Mouse (Mus musculus) stomach, embryonic 16.5 days (tissue): Measurements from ENCODE around the gene Rbm20. TPM values are rescaled to one million over a fixed set of nuclear protein-coding genes. Genes with fewer than 3 reads are reported as not detected.

Source experiments
- ATAC-seq: fragments of 200-750 bp; cut with Nextera tagmentation; 2 replicates; pipeline ENCODE4 v1.8.0; 2017; ENCODE audit warnings: moderate number of reproducible peaks, moderate TSS enrichment; ENCODE audit not compliant: insufficient read depth, low FRiP score
- H3K27ac ChIP-seq: fragments of 300-500 bp; sonication (generic); 2 replicates; pipeline ENCODE4 v1.5.1; 2014; ENCODE audit warnings: low read length
- H3K27me3 ChIP-seq: fragments of 300-500 bp; sonication (generic); 2 replicates; pipeline ENCODE4 v1.6.1; 2014; ENCODE audit warnings: low read length, control low read depth, mixed read lengths; ENCODE audit not compliant: control insufficient read depth, insufficient read depth
- H3K36me3 ChIP-seq: fragments of 300-500 bp; sonication (generic); 2 replicates; pipeline ENCODE4 v1.6.1; 2014; ENCODE audit warnings: low read length; ENCODE audit not compliant: control insufficient read depth, insufficient read depth
- H3K4me1 ChIP-seq: fragments of 300-500 bp; sonication (generic); 2 replicates; pipeline ENCODE4 v1.6.1; 2014; ENCODE audit warnings: low read length, control low read depth, mixed read lengths; ENCODE audit not compliant: control insufficient read depth, insufficient read depth
- H3K4me2 ChIP-seq: fragments of 300-500 bp; sonication (generic); 2 replicates; pipeline ENCODE4 v1.6.1; 2014; ENCODE audit warnings: low read depth, low read length, mixed read lengths
- H3K4me3 ChIP-seq: fragments of 300-500 bp; sonication (generic); replicated peaks from 2 replicates; pipeline ENCODE4 v1.5.1; 2014; ENCODE audit warnings: mild to moderate bottlenecking, low read length
- H3K9ac ChIP-seq: fragments of 300-500 bp; sonication (generic); 2 replicates; pipeline ENCODE4 v1.6.1; 2014; ENCODE audit warnings: low read length
- H3K9me3 ChIP-seq: fragments of 300-500 bp; sonication (generic); replicated peaks from 2 replicates; pipeline ENCODE4 v1.6.1; 2016; ENCODE audit warnings: low read length, control low read depth; ENCODE audit not compliant: control insufficient read depth
- WGBS: fragments of 180-500 bp; shearing (Covaris S2); extraction: QIAGEN DNeasy Blood & Tissue Kit; methylation state at CpG from one replicate; pipeline ENCODE4 v1.1.7; 2014; 5-methylcytosine and 5-hydroxymethylcytosine counted together
- polyA plus RNA-seq: library from polyadenylated mRNA; unstranded; fragments of >200 nt; fragmentation: Nextera tagmentation; extraction: Ambion mirVana; gene quantifications from 2 replicates; pipeline ENCODE4 v1.2.1, GENCODE M21; 2015

Rbm20 gene
- polyA plus RNA-seq, 1 experiment from 2014 or later, result 1.4 TPM

DNA sequence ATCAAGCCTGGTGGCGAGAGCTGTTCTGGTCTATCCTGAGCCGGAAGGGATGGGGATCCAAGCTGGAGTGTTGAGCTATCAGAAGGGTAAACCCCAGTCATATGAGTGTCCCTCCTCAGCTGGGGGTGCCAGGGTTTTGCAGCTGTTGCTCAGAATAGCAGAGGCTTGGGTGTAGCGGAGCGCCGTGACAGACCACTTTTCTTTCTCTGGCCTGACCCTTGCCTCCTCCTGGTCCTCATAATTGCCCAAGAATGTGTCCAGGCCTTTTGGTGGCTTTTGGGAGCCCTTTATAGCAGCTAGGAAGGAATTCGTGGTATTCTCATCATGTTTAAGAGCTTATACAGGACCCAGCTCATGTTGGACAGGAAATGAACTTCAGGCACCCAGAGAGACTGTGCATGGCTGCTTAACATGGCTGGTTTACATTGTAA, 61.6 kb downstream of the Rbm20 start:
- Histone ChIP-seq H3K27me3 (no peaks in the 10 kb centered on the region), H3K27ac (no peak overlapping the region), H3K4me3 (no peak overlapping the region), H3K9me3 (no peaks in the 10 kb centered on the region), H3K4me2 (no peak overlapping the region), H3K4me1 (no peaks in the 10 kb centered on the region), H3K9ac (no peak overlapping the region), H3K36me3 (no peaks in the 10 kb centered on the region)
- ATAC-seq, result no peak
- 69% methylated on average over 6 of the region's 6 CpGs for WGBS

DNA sequence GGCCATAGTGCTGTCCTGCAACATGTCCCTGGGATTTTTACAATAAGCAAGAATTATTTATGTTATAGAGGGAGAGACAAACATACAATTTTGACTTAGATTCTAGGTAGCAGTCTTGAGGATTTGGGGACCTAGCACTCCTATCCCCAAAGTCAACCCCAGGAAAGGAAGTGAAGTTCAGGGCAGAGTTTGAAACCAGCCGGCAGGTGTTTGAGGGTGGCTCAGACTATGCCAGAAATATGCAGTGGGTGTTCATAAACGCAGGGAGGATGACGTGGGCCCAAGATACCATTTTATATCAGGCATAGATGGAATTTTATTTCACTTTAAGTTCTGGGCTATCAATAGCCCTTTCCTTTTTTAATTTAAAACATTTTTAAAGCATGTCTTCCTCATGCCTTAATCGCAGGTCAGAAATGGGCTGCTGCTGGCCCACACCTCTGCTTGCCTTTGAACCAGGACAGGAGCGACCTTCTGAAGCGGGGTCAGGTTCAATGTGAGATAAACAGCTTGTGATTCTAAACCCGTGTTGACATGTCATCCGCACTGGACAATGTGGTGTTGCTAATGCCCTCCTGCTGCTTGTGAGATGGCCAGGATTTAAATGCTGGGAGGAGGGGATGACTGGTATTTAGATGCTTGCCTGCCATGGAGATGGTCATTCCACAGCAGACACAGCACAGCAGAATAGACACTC, 62.6 kb downstream of the Rbm20 start:
- 73% methylated on average over 8 of the region's 8 CpGs for WGBS
- H3K9ac ChIP-seq, result no peak overlapping the region
- H3K4me3 ChIP-seq, result no peak overlapping the region
- H3K27me3 ChIP-seq, result no peaks in the 10 kb centered on the region
- H3K4me2 ChIP-seq, result no peak overlapping the region
- no peak for ATAC-seq
- no peaks in the 10 kb centered on the region for H3K36me3 ChIP-seq
- no peak overlapping the region for H3K27ac ChIP-seq
- H3K4me1 ChIP-seq, result no peaks in the 10 kb centered on the region
- H3K9me3 ChIP-seq, result no peaks in the 10 kb centered on the region

DNA sequence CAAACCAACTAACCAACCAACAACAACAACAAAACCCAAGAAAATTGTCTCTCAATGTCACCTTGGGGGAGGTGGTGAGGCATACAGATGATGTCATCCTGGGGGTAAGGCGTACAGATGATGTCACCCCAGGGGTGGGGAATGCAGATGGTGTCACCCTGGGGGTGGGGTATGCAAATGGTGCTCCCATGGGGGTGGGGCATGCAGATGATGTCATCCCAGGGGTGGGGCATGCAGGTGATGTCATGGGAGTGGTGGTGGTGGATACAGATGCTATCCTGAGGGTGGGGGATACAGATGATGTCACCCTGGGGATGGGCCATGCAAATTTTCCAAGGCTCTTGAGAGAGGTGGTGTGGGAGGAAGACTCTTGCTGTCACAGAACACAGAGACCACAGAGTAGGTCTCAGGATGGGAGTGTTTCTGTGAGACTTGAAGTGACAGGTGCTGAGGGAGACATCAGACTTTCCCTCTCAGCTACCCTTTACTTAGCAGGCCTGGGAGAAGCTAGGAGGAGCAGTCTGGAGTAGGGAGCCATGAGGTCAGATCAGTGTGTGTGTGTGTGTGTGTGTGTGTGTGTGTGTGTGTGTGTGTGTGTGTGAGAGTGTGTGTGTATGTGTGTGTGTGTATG, 63.8 kb downstream of the Rbm20 start:
- no peak overlapping the region for H3K4me2 ChIP-seq
- no peak overlapping the region for H3K4me3 ChIP-seq
- no peak; the same call in 1 of the 2 replicates for ATAC-seq
- H3K9me3 ChIP-seq, result no peaks in the 10 kb centered on the region
- 88% methylated on average over 1 of the region's 1 CpGs for WGBS
- no peaks in the 10 kb centered on the region for H3K27me3 ChIP-seq
- no peaks in the 10 kb centered on the region for H3K4me1 ChIP-seq
- no peaks in the 10 kb centered on the region for H3K36me3 ChIP-seq
- H3K27ac ChIP-seq, result no peak overlapping the region
- no peak overlapping the region for H3K9ac ChIP-seq

DNA sequence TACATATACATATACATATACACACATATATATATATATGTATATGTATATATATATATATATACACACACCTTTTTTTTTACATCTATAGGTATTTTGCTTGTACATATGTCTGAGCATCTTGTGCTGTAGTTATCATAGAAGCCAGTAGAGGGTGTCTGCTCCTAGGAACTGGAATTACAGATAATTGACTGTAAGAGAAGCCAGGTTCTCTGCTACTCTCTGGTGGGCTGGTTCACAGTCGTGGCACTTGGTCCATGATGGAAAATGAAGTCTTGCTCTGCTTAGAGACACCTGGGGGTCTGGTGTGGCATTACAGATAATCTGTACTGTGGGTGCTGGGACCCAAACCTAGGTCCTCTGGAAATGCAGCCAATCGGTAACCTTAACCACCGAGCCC, 64.8 kb downstream of the Rbm20 start:
- ATAC-seq, result no peak
- no peak overlapping the region for H3K27ac ChIP-seq
- WGBS, result 68% methylated on average over 3 of the region's 3 CpGs
- no peak overlapping the region for H3K4me3 ChIP-seq
- no peaks in the 10 kb centered on the region for H3K9me3 ChIP-seq
- no peaks in the 10 kb centered on the region for H3K27me3 ChIP-seq
- no peaks in the 10 kb centered on the region for H3K4me1 ChIP-seq
- H3K36me3 ChIP-seq, result no peaks in the 10 kb centered on the region
- no peak overlapping the region for H3K9ac ChIP-seq
- no peak overlapping the region for H3K4me2 ChIP-seq

DNA sequence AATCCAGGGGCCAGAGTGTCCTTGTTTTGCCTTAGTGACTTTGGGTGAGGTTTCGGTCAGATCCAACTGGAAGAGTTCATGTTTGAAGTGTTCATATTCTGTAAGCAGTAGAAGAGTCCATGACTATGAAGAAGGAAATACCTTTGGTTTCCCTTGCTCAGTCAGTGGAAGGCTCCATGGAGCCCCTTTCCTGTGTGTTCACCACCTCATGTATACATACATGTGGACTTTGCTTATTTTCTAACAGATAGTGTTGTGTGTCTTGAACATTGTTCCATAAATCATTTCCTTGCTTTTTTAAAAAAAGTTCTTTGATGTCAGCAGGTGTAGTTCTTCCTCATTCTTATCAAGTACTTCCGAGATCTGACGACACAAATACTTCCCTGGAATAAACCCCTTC, 68.2 kb downstream of the Rbm20 start:
- H3K36me3 ChIP-seq, result no peaks in the 10 kb centered on the region
- WGBS, result 54% methylated on average over 3 of the region's 3 CpGs
- no peak overlapping the region for H3K4me3 ChIP-seq
- H3K4me1 ChIP-seq, result no peaks in the 10 kb centered on the region
- no peak overlapping the region for H3K4me2 ChIP-seq
- no peak overlapping the region for H3K9ac ChIP-seq
- H3K27ac ChIP-seq, result no peak overlapping the region
- H3K27me3 ChIP-seq, result no peaks in the 10 kb centered on the region
- no peak for ATAC-seq
- H3K9me3 ChIP-seq, result no peaks in the 10 kb centered on the region; the same call in 1 of the 2 replicates

DNA sequence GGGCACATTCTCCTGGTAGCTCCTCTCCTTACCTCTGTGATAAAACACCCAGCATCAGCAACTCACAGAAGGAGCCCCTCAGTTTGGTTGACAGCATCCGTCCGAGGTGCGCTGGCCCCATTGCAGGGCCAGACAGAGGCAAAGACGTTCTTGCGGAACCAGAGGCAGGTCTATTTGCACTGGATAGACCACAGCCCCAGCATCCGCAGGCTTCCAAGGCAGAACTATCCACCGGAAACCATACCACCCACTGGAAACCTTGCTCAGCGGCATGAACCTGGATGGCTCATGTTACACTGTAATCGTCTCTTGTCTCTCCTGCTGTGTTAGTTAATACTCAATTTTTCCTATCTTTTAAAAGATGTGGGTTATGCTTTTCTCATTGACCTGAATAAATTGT, 69.0 kb downstream of the Rbm20 start:
- Histone ChIP-seq H3K4me3 (no peak overlapping the region), H3K27ac (no peak overlapping the region), H3K9me3 (no peaks in the 10 kb centered on the region; the same call in 1 of the 2 replicates), H3K9ac (no peak overlapping the region), H3K4me1 (no peaks in the 10 kb centered on the region), H3K27me3 (no peaks in the 10 kb centered on the region), H3K4me2 (no peak overlapping the region), H3K36me3 (no peaks in the 10 kb centered on the region)
- 48% methylated on average over 9 of the region's 9 CpGs for WGBS
- ATAC-seq, result no peak

DNA sequence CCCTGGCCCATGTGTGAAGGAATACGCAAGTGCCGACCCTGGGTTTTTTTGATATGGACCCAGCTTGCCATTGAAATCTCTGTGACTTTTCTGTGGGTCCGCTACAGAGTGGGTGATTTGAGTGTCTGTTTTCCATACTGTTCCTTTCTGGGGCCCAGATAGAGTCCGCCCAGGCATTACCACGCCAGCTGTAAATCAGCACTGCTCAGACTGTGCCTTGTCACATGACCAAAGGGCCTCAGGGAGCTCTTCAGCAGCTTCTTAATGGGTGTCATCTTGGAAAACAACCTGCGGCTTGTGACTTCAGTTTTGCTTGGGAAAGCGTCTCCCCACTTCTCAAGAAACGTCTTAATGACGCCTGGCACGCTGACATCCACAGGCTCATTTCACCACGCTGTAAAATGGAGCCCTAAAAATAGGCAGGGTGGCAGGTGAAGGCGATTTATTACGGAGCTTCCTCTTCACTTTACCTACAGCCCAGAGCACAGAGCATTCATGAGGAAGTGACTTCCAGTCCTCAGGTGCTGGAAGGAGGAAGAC, 71.2 kb downstream of the Rbm20 start:
- H3K4me3 ChIP-seq, result no peak overlapping the region
- H3K4me2 ChIP-seq, result no peak overlapping the region
- H3K27me3 ChIP-seq, result no peaks in the 10 kb centered on the region
- H3K27ac ChIP-seq, result no peak overlapping the region
- H3K36me3 ChIP-seq, result no peaks in the 10 kb centered on the region
- no peak for ATAC-seq
- no peaks in the 10 kb centered on the region; the same call in 1 of the 2 replicates for H3K9me3 ChIP-seq
- no peaks in the 10 kb centered on the region for H3K4me1 ChIP-seq
- 88% methylated on average over 13 of the region's 13 CpGs for WGBS
- H3K9ac ChIP-seq, result no peak overlapping the region

DNA sequence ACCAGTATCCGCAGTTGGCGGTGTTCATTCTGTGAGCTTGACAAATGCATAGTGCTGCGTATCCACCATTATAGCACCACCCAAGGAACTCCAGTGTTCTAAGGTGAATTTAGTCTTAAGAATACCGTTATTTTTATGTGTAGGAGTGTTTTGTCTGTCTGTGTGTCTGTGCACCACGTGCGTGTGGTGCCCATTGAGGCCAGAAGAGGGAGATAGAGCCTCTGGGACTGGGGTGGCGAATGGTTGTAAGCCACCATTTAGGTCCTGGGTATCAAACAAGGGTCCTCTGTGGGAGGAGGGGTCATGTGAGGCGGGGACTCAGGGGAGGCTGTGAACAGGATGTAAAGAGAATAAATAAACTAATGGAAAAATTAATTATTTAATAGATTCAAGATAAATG, 72.2 kb downstream of the Rbm20 start:
- no peak overlapping the region for H3K4me2 ChIP-seq
- no peaks in the 10 kb centered on the region for H3K27me3 ChIP-seq
- ATAC-seq, result no peak
- no peak overlapping the region for H3K9ac ChIP-seq
- H3K9me3 ChIP-seq, result no peaks in the 10 kb centered on the region; the same call in 1 of the 2 replicates
- no peak overlapping the region for H3K4me3 ChIP-seq
- no peaks in the 10 kb centered on the region for H3K4me1 ChIP-seq
- no peak overlapping the region for H3K27ac ChIP-seq
- 93% methylated on average over 8 of the region's 8 CpGs for WGBS
- H3K36me3 ChIP-seq, result no peaks in the 10 kb centered on the region

DNA sequence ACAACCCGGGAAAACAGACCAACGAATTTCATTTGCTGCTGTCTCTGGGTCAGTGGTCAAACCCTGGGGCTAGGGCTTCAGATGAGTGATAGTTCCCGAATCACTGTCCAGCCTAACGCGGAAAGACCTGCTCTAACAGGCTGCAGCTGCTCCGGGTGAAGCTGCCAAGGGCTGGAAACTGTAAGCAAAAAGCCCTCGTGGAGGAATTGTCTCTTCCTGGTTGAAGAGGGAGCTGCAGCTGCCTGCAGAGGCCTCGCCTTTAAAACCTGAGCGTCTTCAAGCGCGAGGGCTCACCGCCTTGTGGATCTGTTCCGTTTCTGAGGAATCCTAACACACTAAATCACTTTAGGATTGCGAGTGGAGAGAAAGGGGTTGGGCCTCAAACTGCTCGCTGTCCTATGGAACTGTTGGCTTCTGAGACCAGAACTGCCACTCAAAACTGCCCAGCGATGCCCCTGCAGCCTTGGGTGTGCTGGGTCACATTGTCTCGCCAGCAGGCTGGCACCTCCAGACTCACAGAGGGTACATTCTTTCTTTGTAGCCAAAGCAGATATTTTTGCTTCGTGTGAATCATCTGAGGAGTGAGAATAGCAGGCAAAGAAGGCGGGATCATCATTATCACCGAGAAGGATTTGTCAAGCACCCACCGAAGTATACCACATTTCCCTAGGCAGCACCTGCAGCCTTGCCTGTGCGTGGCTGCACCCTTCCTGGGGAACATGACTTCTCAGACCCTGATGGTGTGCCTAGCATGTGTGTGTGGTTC, 74.5 kb downstream of the Rbm20 start:
- Histone ChIP-seq H3K27ac (no peak overlapping the region), H3K9me3 (no peaks in the 10 kb centered on the region; the same call in none of the 2 replicates), H3K36me3 (no peaks in the 10 kb centered on the region), H3K4me1 (no peaks in the 10 kb centered on the region), H3K27me3 (no peaks in the 10 kb centered on the region), H3K4me2 (no peak overlapping the region), H3K4me3 (no peak overlapping the region), H3K9ac (no peak overlapping the region)
- 58% methylated on average over 22 of the region's 22 CpGs for WGBS
- ATAC-seq, result no peak
